Mouse (Mus musculus) left cerebral cortex, postnatal 10 days (tissue): ENCODE data around the gene Klk15. TPM values are rescaled to one million over a fixed set of nuclear protein-coding genes. Genes with fewer than 3 reads are reported as not detected.
"Not testable (repeated sequence)": the region's sequence is repeated elsewhere in the genome, so short reads cannot be mapped to it uniquely, and the experiment has no call there.

ENCODE experiments used
- DNase-seq, 2 experiments: peaks; one replicate each; pipeline ENCODE4 v3.0.0; 2021 to 2022; ENCODE audit warnings: low spot score in 2 of 2, mixed read lengths in 1 of 2; ENCODE audit errors: extremely low spot score in 1 of 2
- intact Hi-C: fragments of 180-260 bp; cut with DNase I; formaldehyde crosslinking; loops from one replicate; pipeline ENCODE4 v1.15.1; 2025
- total RNA-seq, 2 experiments: library from RNA; stranded (reverse); gene quantifications; 2 replicates each; pipeline ENCODE4 v1.2.3; 2021

Klk15 gene
- not detected for total RNA-seq

- no peak for DNase-seq
- intact Hi-C loops: no loop called here
These were observed at the start of gene Klk15 for GRCm38 (mm10) chr7:43933440-43933839. Gene Klk15, plus strand, starts transcription at chr7:43933740.

DNA sequence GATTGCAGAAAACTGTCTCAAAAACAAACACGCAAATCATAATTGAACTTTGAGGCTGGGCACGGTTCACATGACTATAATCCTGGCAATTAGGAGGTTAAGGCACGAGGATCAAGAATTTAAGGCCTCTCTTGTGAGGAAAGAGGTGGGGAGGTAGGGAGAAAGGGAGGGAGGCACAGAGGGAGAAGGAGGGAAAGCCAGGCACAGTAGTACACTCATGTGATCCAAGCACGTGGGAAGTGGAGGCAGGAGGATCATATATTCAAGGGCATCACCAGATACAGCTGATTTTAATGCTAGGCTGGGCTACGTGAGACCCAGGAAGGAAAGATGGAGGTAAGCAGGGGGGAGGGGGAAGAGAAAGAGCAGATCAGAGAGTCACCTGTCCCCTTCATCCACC lies 42.2 kb upstream of the Klk15 start:
- intact Hi-C loops: loop anchor here (5.0 kb wide), 1 partner anchor 109 kb away; the partner anchor contains the start of gene Klk10
- no peak for DNase-seq

DNA sequence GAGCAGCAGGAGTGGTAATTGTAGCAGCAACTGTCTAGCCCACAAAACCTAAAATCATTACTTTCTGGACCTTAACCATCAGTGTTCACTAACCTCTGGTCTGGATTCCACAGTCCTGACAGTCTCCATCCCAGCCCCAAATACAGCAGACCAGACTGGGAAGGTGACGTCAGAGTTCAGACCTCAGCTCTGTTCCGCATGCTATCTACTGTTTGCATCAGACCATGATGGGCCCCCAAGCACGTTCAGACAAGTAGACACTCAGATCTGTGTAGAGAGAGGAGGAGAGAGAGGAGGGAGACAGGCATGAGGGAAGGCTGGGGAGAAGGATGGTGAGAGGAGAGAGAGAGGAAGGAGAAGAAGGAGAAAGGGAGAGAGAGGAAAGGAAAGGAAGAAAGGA lies 41.8 kb upstream of the Klk15 start:
- intact Hi-C loops: loop anchor here (5.0 kb wide), 1 partner anchor 109 kb away; the partner anchor contains the start of gene Klk10
- no peak for DNase-seq

DNA sequence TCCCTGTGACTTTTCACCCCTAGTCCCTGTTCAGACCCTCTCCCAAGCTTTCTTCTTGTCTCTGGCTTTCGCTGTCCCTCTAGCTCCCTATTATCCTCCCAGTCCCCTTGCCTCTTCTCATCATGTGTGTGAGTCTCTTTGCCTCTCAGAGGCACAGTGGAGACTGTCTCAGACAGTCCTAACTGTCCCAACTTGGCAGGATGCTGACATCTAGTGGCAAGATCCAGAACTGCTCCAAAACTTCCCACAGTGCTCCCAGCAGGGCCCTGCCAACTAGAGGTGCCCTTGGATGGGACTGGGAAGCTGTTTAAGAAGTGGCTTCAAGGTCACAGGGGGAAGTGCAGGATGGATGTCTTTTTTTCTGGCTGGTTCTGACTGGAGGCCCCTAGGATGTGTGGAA lies 38.7 kb upstream of the Klk15 start:
- intact Hi-C loops: loop anchor here (2.0 to 5.0 kb wide), 2 partner anchors 113 to 214 kb away; partner anchors contain the start of gene Klk10
- peak; percentile 79 for DNase-seq

DNA sequence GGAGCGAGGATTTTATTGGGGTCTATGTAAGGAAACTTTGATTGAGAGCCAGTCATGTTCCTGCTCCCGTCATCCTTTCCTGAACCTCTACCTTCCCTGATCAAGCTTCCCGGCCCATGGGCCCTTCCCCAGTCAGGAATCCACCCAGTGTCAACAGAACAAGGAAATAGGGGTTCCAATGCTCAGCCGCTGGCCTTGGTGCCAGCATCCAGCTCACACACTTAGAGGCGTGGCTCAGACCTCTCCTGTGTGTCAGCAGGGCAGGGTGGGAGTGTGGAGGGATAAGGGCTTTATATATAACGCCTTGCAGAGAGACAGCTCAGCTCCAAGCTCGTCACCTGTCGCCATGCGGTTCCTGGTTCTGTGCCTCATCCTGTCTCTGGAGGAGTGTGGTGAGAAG lies 18.7 kb upstream of the Klk15 start:
- intact Hi-C loops: no loop called here
- DNase-seq: peak in 1 of 2 experiments; percentile 5

DNA sequence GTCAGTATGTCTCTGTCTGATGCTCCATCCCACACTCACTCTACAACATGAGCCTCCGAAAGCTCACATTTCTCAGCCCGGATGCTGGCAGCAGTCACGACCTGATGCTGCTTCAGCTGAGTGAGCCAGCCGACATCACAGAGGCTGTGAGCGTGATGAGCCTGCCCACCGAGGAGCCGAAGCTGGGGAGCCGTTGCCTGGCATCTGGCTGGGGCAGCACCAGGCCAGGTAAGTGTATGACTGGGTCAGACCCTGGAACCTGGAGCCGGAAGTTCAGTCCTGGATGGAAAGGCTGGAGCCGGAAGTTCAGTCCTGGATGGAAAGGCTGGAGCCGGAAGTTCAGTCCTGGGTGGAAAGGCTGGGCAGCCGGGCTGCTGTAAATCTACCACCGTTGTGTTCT lies 15.1 kb upstream of the Klk15 start:
- no peak for DNase-seq
- intact Hi-C loops: no loop called here

DNA sequence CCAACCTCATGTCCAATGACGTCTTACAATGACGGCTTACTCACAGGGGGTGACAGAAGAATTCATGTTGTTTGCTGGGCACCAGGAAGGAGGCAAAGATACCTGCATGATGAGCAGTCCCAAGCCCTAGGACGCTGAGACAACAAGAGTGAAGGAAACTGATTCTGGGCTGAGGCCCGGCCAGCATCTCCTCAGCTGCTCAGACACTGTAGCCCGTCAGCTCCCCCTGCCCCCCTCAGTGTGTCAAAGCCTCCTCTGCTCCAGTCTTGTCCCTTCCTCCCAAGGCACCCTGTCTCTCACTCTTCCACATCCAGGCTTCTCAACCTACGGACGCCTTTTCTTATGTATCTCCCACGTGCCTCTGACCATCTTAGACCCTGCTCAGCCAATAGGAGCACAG lies 14.7 kb upstream of the Klk15 start:
- intact Hi-C loops: no loop called here
- DNase-seq: no peak

- peak; percentile 50 to 76 for DNase-seq
- intact Hi-C loops: no loop called here
These were observed 13.7 kb upstream of the Klk15 start for GRCm38 (mm10) chr7:43919559-43920451.

GRCm38 (mm10) chr7:43920582-43920981 lies 13.0 kb upstream of the Klk15 start:
- no peak for DNase-seq
- intact Hi-C loops: no loop called here

- DNase-seq: no peak
- intact Hi-C loops: no loop called here
These were observed 12.5 kb upstream of the Klk15 start for GRCm38 (mm10) chr7:43921087-43921486.

DNA sequence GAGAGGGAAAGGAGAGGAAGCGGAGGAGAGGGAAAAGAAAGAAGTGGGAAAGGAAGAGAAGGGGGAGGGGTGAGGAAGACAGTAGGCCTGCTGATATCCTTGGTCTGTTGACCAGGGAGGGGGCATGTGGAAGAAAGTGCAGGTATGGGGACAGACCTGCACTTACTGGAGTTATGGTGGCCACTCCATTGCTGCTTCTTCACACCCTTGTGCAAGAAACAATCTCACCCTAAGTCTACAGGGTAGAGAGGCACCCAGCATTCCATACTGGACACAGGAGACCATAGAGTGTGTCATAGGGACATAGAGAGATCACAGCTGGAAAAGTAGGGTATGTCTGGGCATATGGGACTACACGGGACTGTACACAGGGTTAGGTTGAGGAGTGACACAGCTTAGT lies 11.6 kb upstream of the Klk15 start:
- intact Hi-C loops: no loop called here

DNA sequence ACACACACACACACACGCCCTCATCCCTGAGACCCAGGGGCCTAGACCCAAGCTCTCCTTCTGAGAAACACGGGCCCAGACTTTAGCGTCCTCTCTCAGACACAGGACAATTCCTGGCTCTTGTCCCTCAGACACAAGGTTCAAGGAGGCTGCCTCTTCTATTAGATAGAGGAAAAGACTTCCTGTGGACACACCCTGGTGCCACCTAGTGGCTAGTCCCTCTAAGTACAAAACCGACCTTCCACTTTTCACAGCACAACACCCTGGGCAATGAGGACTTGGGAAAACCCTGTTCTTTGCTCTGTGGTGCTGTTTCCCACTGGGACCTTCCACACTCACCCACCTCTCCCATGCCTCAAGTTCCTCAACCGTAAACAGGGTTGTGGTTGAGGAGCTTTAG lies 7.6 kb upstream of the Klk15 start:
- intact Hi-C loops: no loop called here
- DNase-seq: no peak

More for the DNA sequence above, 11.6 kb upstream of the Klk15 start:
- DNase-seq: no peak

DNA sequence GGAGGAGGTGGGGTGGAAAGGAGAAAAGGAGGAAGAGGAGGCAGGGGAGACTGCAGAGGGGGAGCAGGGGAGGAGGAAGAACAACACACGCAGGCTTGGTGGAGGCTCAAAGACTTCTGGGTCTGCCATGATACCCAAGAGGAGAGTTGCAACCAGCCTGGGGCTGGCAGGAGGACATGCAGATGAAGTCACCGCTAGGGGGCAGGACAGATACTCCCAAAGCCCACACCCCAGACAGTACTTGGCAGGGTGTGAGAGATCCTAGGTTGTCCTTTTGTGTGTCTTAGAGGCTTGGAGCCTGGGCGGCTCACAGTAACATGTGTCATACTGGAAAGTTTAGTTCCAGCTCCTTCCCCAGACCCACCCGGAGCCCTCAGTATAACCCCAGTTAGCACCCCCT lies 5.0 kb upstream of the Klk15 start:
- no peak for DNase-seq
- intact Hi-C loops: no loop called here

DNA sequence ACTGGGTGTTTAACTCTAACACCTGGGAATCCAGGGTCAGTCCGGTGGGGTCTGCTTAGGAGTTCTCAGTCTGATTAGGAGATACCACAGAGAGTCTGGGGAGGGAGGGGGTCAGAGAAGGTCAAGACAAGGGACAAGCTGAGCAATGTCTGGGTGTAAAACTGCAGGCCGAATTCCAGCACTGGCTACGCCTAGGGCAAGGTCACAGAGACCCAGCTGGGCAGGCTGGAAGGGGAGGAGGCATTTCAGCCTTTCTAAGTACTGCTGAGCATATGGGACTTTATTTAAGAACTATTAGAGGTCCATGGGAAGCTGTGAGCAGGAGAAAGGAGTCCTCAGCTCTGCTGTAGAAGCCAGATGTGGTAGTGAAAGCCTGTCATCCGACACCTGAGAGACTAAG lies 1.2 kb upstream of the Klk15 start:
- intact Hi-C loops: no loop called here
- no peak for DNase-seq

- DNase-seq: no peak
- intact Hi-C loops: no loop called here
These were observed 1.2 kb downstream of the Klk15 start for GRCm38 (mm10) chr7:43934747-43935146.

- DNase-seq: no peak
- intact Hi-C loops: no loop called here
These were observed 3.0 kb downstream of the Klk15 start for GRCm38 (mm10) chr7:43936551-43936950.

GRCm38 (mm10) chr7:43942293-43942692 lies 8.8 kb downstream of the Klk15 start:
- DNase-seq, intact Hi-C loops: not testable (repeated sequence)

- DNase-seq: no peak
- intact Hi-C loops: no loop called here
These were observed 11.3 kb downstream of the Klk15 start for GRCm38 (mm10) chr7:43944727-43945264.

GRCm38 (mm10) chr7:43950364-43950763 lies 16.8 kb downstream of the Klk15 start, which contains the start of gene Klk1b8:
Gene Klk1b8, plus strand, starts transcription at chr7:43950664.
- no peak for DNase-seq
- intact Hi-C loops: no loop called here

DNA sequence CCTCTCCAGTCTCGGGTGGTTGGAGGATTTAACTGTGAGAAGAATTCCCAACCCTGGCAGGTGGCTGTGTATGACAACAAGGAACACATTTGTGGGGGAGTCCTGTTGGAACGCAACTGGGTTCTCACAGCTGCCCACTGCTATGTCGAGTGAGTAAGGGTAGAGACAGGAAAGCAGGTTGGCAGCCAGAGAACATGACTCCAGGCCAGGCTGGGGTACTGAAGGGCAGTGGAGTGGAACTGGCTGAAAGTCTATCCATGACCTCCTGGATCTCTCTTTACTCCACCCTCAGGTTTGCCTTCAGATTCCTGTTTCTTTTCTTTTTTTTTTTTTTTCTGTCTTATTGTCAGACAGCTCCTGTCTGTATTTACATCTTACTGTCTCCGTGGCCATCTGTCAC lies 19.2 kb downstream of the Klk15 start:
- intact Hi-C loops: no loop called here
- peak in 1 of 2 experiments; percentile 3 for DNase-seq
